Comparison of ENCODE assay signal across 11 mouse cellular contexts in the genomic region with DNA sequence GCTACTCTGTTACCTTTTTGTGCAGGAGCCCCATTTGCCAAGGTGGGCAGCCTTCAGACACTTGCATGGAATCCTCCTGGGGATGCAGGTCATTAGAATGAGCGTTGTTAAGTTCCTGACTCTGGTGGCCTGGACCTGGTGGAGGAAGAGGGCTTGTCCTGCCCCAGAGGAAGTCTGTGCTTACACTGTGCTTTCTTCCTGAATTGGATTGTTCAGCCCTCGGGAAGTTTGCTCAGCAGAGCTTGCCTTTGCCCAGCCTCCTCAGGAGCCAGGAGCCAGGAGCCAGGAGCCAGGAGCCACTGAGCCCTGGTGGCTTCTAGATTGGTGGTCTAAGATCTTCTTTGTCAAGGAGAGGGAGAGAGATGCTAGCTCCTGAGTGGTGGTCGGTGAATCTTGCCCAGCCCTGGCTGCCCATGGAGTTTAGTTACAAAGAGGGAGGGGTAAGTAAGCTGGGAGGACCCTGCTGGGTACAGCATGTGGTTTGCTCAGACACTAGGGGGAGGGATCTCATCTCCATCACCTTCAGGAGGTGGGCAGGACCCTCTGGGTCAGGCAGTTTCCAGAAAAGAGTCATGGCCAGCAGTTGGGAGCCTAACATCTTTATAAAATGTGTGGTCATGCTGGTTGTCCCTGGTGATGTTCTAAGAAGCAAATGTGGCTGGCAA. TPM values are rescaled to one million over a fixed set of nuclear protein-coding genes. Genes with fewer than 3 reads are reported as not detected.
DNase-seq lines count a peak whose midpoint lies in the region; ATAC-seq lines count a peak whose summit lies in the region.
"Had no signal": no experiment of that assay in that cellular context is flagged by ENCODE, and none has a peak within 500 bp of the region (broad histone marks: within the 10 kb centered on the region; RNA-seq: fewer than 3 reads in every experiment).

No protein-coding gene starts in this region.

- H3K27me3 ChIP-seq in stomach, embryonic 15.5 days (replicated peaks): peaks cover 33% of the 10 kb centered on the region

- H3K4me2 ChIP-seq in stomach, embryonic 15.5 days: peak overlapping the region; percentile 77
- H3K4me2 ChIP-seq: midbrain, embryonic 15.5 days had no signal

- no peaks in the 10 kb centered on the region for H3K36me3 ChIP-seq in stomach, embryonic 15.5 days
- H3K36me3 ChIP-seq: midbrain, embryonic 15.5 days had no signal

- H3K9ac ChIP-seq in stomach, embryonic 15.5 days: no peak overlapping the region
- H3K9ac ChIP-seq: midbrain, embryonic 15.5 days had no signal

- intact Hi-C loops in heart, postnatal 14 days (cut with DNase I): no loop called here

- no peak for ATAC-seq in stomach, embryonic 15.5 days (ENCODE audit: insufficient read depth, low FRiP score, low read depth)
- ATAC-seq: midbrain, embryonic 15.5 days had no signal

- no peaks in the 10 kb centered on the region for H3K9me3 ChIP-seq in stomach, embryonic 15.5 days
- H3K9me3 ChIP-seq: midbrain, embryonic 15.5 days had no signal

- no peak overlapping the region for H3K4me3 ChIP-seq in stomach, embryonic 15.5 days (replicated peaks)
- H3K4me3 ChIP-seq: midbrain, embryonic 15.5 days had no signal

- peak; percentile 26 for DNase-seq in kidney, adult 9 months
- DNase-seq in kidney, postnatal 10 days: no peak
- DNase-seq in heart, postnatal 14 days: peak; percentile 30 to 35
- peak; percentile 38 to 51 for DNase-seq in lung, adult 18-20 months
- no peak for DNase-seq in layer of hippocampus, adult 9-11 months
- DNase-seq in right cerebral cortex, postnatal 36 days (ENCODE audit: low spot score in 2 of 2): no peak
- DNase-seq: adrenal gland, adult 2 months had no signal

- H3K4me1 ChIP-seq in stomach, embryonic 15.5 days: peaks cover 11% of the 10 kb centered on the region; the same call in 1 of the 2 replicates

- no peak overlapping the region for H3K27ac ChIP-seq in stomach, embryonic 15.5 days
- H3K27ac ChIP-seq: midbrain, embryonic 15.5 days had no signal

- 19% methylated on average over 3 of the region's 3 CpGs for WGBS in stomach, embryonic 15.5 days

RNA-seq across cellular contexts. Expression of gene Kcnq1, which starts 3.0 kb away (rescaled TPM):
- 10 to 100 TPM; 32.1 to 32.5 TPM for total RNA-seq in heart, postnatal 14 days (2021)
- polyA plus RNA-seq in stomach, embryonic 15.5 days (2015; fragmentation: Nextera tagmentation; extraction: Ambion mirVana): 9.1 and 13.2 TPM in 2 replicates
- total RNA-seq: common myeloid progenitor, adult 5-6 weeks; neutrophil, adult 5-6 weeks had no signal

RNA-seq across cellular contexts. Expression of gene Trpm5, which starts 14.7 kb away (rescaled TPM):
- total RNA-seq in heart, postnatal 14 days (2021): under 1 TPM; 0.12 TPM
- polyA plus RNA-seq in stomach, embryonic 15.5 days (2015; fragmentation: Nextera tagmentation; extraction: Ambion mirVana): 14.1 and 16.0 TPM in 2 replicates
- total RNA-seq: common myeloid progenitor, adult 5-6 weeks; neutrophil, adult 5-6 weeks had no signal

RNA-seq across cellular contexts. Expression of gene Tssc4, which starts 40.1 kb away (rescaled TPM):
- 10 to 100 TPM; 19.0 to 20.7 TPM for total RNA-seq in heart, postnatal 14 days (2021)
- polyA plus RNA-seq in stomach, embryonic 15.5 days (2015; fragmentation: Nextera tagmentation; extraction: Ambion mirVana): 78.7 and 84.8 TPM in 2 replicates

RNA-seq across cellular contexts. Expression of gene Cd81, which starts 56.6 kb away (rescaled TPM):
- total RNA-seq in heart, postnatal 14 days (2021): 100 to 1,000 TPM; 505 to 506 TPM
- polyA plus RNA-seq in stomach, embryonic 15.5 days (2015; fragmentation: Nextera tagmentation; extraction: Ambion mirVana): 551 and 575 TPM in 2 replicates

Comparison
In these comparisons a context has a peak if more than half of its experiments do, and no peak if none do; other contexts are left out.
1. DNase-seq: peak in kidney, adult 9 months (single experiment), heart, postnatal 14 days (2 of 2) and lung, adult 18-20 months (2 of 2); none in kidney, postnatal 10 days (single experiment), layer of hippocampus, adult 9-11 months (single experiment) and right cerebral cortex, postnatal 36 days (0 of 2).